Mouse (Mus musculus): Measurements from ENCODE around the gene Tkt. TPM values are rescaled to one million over a fixed set of nuclear protein-coding genes. Genes with fewer than 3 reads are reported as not detected.
"Not testable (repeated sequence)": the region's sequence is repeated elsewhere in the genome, so short reads cannot be mapped to it uniquely, and the experiment has no call there.

Gene Tkt
- polyA plus RNA-seq, 1 experiment: 219 TPM

GRCm38 (mm10) chr14:30529454-30529853, 18.7 kb upstream of the Tkt start:
- H3K4me1 ChIP-seq (ENCODE audit: control insufficient read depth, insufficient read depth, low read length): peaks cover 10% of the 10 kb centered on the region; the same call in 1 of the 2 replicates
- no peak for TF ChIP-seq POLR2A (IDR thresholded peaks at IDR 0.05; ENCODE audit: insufficient read depth, low read depth, low read length)
- no peak for TF ChIP-seq CTCF (IDR thresholded peaks at IDR 0.05; ENCODE audit: insufficient read depth, low read depth, low read length)
- H3K4me3 ChIP-seq (ENCODE audit: insufficient read depth, low read depth, low read length): no peak overlapping the region
- WGBS: 87% methylated on average over 12 of the region's 12 CpGs
- no peak overlapping the region for H3K27ac ChIP-seq (ENCODE audit: insufficient read depth, low read depth, low read length)

- H3K27ac ChIP-seq (ENCODE audit: insufficient read depth, low read depth, low read length): no peak overlapping the region
- H3K4me3 ChIP-seq (ENCODE audit: insufficient read depth, low read depth, low read length): no peak overlapping the region
- TF ChIP-seq CTCF (IDR thresholded peaks at IDR 0.05; ENCODE audit: insufficient read depth, low read depth, low read length) (no peak), POLR2A (IDR thresholded peaks at IDR 0.05; ENCODE audit: insufficient read depth, low read depth, low read length) (no peak)
- H3K4me1 ChIP-seq (ENCODE audit: control insufficient read depth, insufficient read depth, low read length): peaks cover 10% of the 10 kb centered on the region; the same call in 1 of the 2 replicates
- 41% methylated on average over 8 of the region's 8 CpGs for WGBS
These were observed 17.4 kb upstream of the Tkt start for GRCm38 (mm10) chr14:30530726-30531269.

- peaks cover 10% of the 10 kb centered on the region; the same call in 1 of the 2 replicates for H3K4me1 ChIP-seq (ENCODE audit: control insufficient read depth, insufficient read depth, low read length)
- no peak overlapping the region for H3K4me3 ChIP-seq (ENCODE audit: insufficient read depth, low read depth, low read length)
- TF ChIP-seq POLR2A (IDR thresholded peaks at IDR 0.05; ENCODE audit: insufficient read depth, low read depth, low read length) (no peak), CTCF (IDR thresholded peaks at IDR 0.05; ENCODE audit: insufficient read depth, low read depth, low read length) (no peak)
- no peak overlapping the region for H3K27ac ChIP-seq (ENCODE audit: insufficient read depth, low read depth, low read length)
- 72% methylated on average over 5 of the region's 5 CpGs for WGBS
These were observed 16.7 kb upstream of the Tkt start for GRCm38 (mm10) chr14:30531431-30531830.

GRCm38 (mm10) chr14:30531896-30532295, 16.3 kb upstream of the Tkt start:
- TF ChIP-seq CTCF (IDR thresholded peaks at IDR 0.05; ENCODE audit: insufficient read depth, low read depth, low read length) (no peak), POLR2A (IDR thresholded peaks at IDR 0.05; ENCODE audit: insufficient read depth, low read depth, low read length) (no peak)
- no peak overlapping the region for H3K27ac ChIP-seq (ENCODE audit: insufficient read depth, low read depth, low read length)
- WGBS: 87% methylated on average over 6 of the region's 6 CpGs
- no peak overlapping the region for H3K4me3 ChIP-seq (ENCODE audit: insufficient read depth, low read depth, low read length)
- H3K4me1 ChIP-seq (ENCODE audit: control insufficient read depth, insufficient read depth, low read length): peaks cover 10% of the 10 kb centered on the region; the same call in 1 of the 2 replicates

GRCm38 (mm10) chr14:30533780-30534450, 14.2 kb upstream of the Tkt start:
- whole genome bisulfite sequencing: 65% methylated on average over 6 of the region's 6 CpGs
- Histone ChIP-seq H3K4me3 (ENCODE audit: insufficient read depth, low read depth, low read length) (no peak overlapping the region), H3K27ac (ENCODE audit: insufficient read depth, low read depth, low read length) (no peak overlapping the region), H3K4me1 (ENCODE audit: control insufficient read depth, insufficient read depth, low read length) (peaks cover 10% of the 10 kb centered on the region; the same call in 1 of the 2 replicates)
- TF ChIP-seq POLR2A (IDR thresholded peaks at IDR 0.05; ENCODE audit: insufficient read depth, low read depth, low read length): no peak
- no peak for TF ChIP-seq CTCF (IDR thresholded peaks at IDR 0.05; ENCODE audit: insufficient read depth, low read depth, low read length)

- no peak overlapping the region for H3K4me3 ChIP-seq (ENCODE audit: insufficient read depth, low read depth, low read length)
- peak overlapping the region; percentile 64; the same call in 1 of the 2 replicates for H3K27ac ChIP-seq (ENCODE audit: insufficient read depth, low read depth, low read length)
- H3K4me1 ChIP-seq (ENCODE audit: control insufficient read depth, insufficient read depth, low read length): peaks cover 5% of the 10 kb centered on the region; the same call in 1 of the 2 replicates
- no peak for TF ChIP-seq CTCF (IDR thresholded peaks at IDR 0.05; ENCODE audit: insufficient read depth, low read depth, low read length)
- no peak for TF ChIP-seq POLR2A (IDR thresholded peaks at IDR 0.05; ENCODE audit: insufficient read depth, low read depth, low read length)
- WGBS: 35% methylated on average over 10 of the region's 10 CpGs
These were observed 6.6 kb upstream of the Tkt start for GRCm38 (mm10) chr14:30541541-30541940.

GRCm38 (mm10) chr14:30543331-30543730, 4.8 kb upstream of the Tkt start:
- H3K4me3 ChIP-seq (ENCODE audit: insufficient read depth, low read depth, low read length); H3K27ac ChIP-seq (ENCODE audit: insufficient read depth, low read depth, low read length): not testable (repeated sequence)
- 86% methylated on average over 5 of the region's 5 CpGs for WGBS
- peaks cover 10% of the 10 kb centered on the region for H3K4me1 ChIP-seq (ENCODE audit: control insufficient read depth, insufficient read depth, low read length)

- Histone ChIP-seq H3K4me1 (ENCODE audit: control insufficient read depth, insufficient read depth, low read length) (peaks cover 24% of the 10 kb centered on the region), H3K4me3 (ENCODE audit: insufficient read depth, low read depth, low read length) (peak overlapping the region; percentile 82), H3K27ac (ENCODE audit: insufficient read depth, low read depth, low read length) (peak overlapping the region; percentile 78)
- TF ChIP-seq CTCF (IDR thresholded peaks at IDR 0.05; ENCODE audit: insufficient read depth, low read depth, low read length) (no peak), POLR2A (IDR thresholded peaks at IDR 0.05; ENCODE audit: insufficient read depth, low read depth, low read length) (peak; percentile 81)
- whole genome bisulfite sequencing: under 1% methylated on average over 69 of the region's 69 CpGs
These were observed 1.0 kb downstream of the Tkt start for GRCm38 (mm10) chr14:30548965-30549776.

- TF ChIP-seq POLR2A (IDR thresholded peaks at IDR 0.05; ENCODE audit: insufficient read depth, low read depth, low read length) (no peak), CTCF (IDR thresholded peaks at IDR 0.05; ENCODE audit: insufficient read depth, low read depth, low read length) (no peak)
- peak overlapping the region; percentile 78; the same call in 1 of the 2 replicates for H3K27ac ChIP-seq (ENCODE audit: insufficient read depth, low read depth, low read length)
- peak overlapping the region; percentile 82 for H3K4me3 ChIP-seq (ENCODE audit: insufficient read depth, low read depth, low read length)
- 2% methylated on average over 10 of the region's 10 CpGs for WGBS
- H3K4me1 ChIP-seq (ENCODE audit: control insufficient read depth, insufficient read depth, low read length): peaks cover 24% of the 10 kb centered on the region
These were observed 1.6 kb downstream of the Tkt start for GRCm38 (mm10) chr14:30549777-30550149.

Data from olfactory bulb, adult 2 months (tissue).